Mouse (Mus musculus) kidney, adult 11 months (tissue): ENCODE measurements around the gene Trhr2.
"Not testable (repeated sequence)": the region's sequence is repeated elsewhere in the genome, so short reads cannot be mapped to it uniquely, and the experiment has no call there.

Experiments
- DNase-seq: peaks from one replicate; pipeline ENCODE4 v3.0.0; 2022

Gene Trhr2

DNA sequence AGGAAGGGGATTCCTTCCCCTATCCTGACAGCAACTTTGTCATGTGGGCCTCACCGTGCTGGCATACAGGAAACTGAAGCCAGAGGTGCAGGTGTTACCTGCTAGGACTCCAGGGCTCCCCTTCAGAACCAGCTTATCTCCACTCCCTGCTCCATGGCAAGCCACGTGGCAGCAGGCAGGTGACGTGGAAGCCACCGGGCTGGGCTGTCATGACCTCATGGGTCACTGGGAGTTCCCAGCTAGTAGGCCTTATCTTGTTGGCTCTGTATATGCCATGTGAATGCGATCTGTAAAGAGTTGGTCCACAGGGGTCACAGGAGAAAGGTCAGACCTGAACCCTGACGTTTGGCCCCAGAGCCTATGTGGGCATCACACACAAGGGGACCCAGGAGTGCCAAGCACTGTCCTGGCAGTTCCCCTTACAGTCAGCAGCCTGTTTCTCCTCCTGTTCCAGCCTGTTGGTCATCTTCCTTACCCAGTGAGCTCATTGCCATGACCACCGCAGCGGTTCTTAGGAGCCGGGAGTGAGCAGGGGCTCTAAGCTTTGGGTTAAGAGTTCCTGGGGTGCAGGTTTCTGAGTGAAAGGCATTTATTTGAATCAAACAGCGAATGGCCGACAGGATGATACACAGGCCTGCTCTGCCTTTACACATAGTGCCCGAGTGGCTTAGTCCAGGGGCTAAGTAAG is 30.0 kb downstream of the Trhr2 start:
- DNase-seq = no peak

DNA sequence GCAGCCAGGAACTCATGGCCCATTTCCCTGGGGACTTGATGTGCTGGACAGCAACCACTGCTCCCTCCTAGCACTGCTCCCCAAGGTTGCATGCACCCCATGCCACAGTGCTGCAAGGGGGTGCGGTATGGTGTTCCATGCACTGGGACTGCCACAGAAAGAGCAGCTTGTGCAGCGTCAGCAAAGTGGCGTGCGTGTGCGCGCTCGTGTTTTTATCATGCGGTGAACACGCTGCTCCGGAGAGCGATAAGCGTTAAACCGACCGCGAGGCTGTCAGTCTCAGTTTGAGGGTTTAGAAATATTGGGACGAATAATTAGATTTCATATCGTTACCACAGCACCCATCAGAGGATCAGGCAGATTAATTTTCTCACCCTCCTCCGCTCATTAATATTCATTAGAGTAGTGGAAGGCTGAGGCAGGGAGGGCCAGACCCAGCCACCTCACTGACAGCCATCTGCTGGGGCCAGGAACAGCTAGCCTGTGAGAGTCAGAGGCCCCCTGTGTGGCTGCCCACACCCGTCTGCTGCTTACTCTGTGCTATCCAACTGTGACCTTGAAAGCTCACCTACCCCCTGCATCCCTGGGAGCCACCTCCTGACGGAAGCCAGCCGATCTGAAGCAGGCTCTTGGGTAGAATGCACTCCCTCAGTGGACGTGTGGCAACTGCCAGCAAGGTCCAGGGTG is 30.9 kb downstream of the Trhr2 start:
- DNase-seq = no peak

DNA sequence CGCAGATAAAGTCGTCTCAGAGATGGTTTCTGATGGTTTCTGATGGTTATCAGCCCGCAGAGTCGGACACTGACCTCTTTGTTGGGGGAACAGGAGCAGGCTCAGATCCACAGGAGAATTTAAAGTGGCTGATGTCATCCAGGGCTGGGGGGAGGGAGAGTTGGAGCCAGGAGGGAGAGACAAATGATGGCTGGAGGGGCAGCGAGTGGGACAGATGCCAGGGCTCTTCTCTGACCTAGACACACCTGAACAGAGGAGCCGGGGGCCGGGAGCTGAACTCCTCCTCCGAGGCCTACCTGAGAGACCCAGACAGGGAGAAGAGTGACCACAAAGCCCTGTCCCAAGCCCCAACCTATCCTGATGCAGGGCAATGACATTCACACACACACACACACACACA is 31.5 kb downstream of the Trhr2 start:
- DNase-seq = no peak

DNA sequence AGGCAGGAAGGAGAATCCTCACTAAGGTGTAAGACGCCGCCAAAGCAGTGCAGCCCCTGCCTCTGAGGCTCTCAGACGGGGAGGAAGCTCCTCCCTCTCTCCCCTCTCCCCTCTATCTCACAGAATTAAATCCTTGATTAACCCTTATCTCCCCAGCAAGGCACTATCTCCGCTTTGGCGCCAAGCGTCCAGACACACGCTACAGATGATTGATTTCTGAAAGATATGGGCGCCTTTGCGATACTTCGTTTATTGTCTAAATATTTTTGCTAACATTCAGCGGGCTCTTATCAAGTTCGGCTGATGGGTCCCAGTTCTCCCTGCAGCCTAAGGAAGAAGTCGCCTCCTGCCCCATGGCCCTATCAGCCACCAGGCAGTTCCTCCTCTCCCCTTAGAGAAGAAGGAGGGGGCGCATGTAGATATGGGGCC is 34.4 kb downstream of the Trhr2 start:
- no peak for DNase-seq

DNA sequence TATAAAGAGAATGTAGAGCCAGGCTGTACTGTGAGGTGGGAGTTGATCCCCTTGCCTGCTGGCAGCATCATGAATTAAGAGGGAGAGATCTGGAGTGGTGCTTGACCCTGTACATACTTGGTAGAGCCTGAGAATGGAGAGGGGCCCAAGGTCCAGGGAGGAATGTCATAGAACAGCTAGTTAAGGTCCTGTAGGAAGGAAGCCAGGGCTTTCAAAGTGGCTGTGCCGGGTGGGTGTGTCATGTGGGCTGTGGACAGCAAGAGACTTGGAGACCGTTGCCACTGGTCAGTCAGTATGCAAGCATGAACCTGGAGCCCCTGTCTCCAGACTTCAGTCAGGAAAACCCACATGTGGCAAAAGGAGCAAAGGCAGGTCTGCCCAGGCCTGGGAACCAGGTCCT is 35.4 kb downstream of the Trhr2 start:
- no peak for DNase-seq

DNA sequence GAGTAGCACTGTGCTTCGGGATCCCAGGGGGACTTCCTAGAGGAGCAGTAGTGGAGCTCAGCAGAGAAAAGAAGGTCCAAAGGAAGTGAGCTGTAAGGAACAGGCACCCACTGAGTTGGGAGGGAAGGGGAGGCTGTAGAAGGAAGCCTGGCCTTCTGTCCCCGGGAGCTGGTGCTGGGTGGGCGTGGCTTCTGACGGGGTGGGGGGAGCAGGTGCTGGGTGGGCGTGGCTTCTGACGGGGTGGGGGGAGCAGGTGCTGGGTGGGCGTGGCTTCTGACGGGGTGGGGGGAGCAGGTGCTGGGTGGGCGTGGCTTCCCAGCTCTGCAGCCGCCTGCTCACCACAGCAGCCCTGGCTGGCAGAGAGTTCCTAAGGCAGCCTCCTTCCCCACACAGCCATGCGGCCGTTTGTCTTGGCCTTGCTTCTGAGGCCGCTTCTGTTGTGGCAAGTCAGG is 36.6 kb downstream of the Trhr2 start:
- not testable (repeated sequence) for DNase-seq

DNA sequence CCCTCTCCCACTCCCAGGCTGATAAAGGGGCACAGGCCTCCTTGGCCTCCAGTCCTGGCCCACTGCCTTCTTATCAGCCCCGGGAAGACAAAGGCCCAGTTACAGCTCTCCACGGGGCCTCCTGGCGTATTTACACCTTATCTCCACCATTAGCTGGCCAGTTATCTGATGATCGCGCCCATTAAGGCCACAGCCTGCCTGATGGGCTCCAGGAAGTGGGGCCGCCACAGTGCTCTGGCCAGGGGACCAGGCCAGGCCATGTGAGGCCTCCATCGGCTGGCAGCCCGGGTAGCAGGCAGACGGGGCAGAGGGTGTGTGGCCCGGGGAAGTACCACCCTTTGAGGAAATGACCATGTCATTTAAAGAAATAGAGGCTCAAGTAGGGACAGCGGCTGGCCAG is 37.8 kb downstream of the Trhr2 start:
- DNase-seq = no peak

DNA sequence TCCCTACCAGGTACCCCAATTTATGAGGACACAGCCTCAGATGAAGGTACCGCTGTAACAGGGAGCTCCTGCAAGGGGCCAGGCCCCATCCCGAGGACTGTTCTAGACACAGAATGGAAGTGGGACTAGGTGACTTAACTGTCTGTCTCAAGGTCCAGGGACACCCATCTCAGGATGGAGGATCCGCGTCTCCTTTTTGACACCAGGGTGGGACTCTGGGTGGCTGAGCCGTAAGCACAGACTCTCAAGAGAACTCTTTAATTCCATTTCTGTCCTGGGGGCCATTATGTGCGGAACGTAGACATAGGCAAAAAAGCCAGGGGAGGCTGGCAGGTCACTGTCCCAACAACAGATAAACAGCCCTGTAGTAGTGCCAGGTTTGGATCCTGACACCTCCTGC is 38.4 kb downstream of the Trhr2 start:
- no peak for DNase-seq

DNA sequence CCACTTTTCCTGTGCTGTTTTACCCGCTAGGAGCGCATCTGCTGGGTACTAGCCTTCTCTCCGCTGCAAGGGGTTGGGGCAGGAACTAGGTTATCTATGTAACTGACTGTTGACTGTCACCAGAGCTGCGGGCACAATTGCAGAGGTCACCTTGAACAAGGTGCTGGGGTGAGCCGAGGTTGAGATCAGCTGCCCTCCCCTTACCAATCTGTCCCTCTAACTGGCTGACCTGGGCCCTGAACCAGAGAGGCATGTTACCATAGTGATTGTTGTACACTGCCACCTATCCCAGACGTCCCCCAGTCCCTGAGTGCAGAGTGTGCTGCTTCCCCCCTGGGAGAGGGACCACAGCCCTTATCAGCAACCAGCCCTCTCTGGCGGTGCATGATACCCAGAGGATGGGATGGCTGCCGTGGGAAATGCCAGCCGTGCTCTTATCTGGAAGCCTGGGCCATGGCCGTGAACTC is 39.1 kb downstream of the Trhr2 start:
- no peak for DNase-seq

DNA sequence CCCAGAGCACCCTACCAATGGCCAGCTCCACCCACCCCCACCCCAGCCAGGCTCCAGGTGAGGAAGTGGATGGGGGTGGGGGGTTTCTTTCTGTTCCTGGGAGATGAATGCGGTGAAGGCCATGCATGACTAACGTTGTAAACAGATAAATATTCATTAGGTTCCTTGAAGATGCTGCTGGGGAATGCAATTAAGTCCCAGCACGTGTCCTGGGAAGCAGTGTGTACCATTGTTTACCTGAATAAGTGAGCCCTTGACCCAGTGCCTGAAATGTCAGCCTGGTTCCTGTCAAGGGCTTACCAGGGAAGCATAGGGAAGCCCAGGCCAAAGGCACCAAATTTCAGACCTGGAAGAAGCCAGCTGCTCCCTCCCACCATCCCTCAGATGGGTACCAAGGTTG is 40.0 kb downstream of the Trhr2 start:
- no peak for DNase-seq

DNA sequence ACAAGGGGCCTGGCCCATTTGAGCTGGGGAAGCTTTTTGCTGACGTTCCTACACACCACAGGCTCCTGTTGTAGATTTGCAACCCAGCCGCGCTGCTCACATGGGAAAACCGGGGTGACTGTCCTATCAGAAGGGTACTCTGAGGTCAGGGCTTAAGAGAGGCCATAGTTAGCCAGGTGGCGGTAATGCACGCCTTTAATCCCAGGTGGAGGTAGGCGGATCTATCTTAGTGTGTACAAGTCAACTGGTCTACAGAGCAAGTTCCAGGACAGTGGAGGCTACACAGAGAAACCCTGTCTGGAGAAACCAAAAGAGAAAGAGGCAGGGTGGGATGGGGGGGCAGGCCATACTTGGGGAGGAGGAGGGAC is 40.9 kb downstream of the Trhr2 start:
- no peak for DNase-seq

DNA sequence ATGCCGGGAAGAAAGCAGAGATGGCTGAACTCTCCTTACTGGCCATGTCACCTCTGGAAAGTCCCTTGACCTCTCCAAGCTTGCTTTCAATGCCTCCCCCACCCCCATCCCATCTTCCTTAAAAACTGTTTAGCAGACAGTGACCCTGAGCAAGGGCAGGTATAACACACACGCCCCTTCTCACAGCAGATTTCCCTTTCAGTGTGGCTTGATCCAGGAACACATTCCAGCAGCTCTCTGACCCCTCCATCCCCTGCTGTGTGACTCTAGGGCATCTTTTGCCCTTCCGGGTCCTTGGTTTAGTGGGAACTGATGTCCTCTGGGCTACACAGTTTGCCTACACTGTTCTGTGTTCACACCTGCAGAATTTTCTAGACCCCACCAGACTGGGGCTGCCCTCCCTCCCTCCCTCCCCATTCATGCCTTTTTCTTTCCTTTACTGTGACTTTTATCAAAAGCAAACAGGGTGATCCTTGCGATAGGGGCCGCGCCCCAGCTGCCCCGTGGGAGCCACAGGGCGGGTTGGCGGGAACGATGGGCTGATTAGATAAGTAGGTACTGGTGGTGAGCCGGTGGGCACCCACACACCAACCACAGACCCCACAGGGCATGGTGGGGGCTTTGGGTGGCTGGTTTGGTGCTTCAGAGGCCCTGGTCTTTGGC is 41.4 kb downstream of the Trhr2 start:
- no peak for DNase-seq

DNA sequence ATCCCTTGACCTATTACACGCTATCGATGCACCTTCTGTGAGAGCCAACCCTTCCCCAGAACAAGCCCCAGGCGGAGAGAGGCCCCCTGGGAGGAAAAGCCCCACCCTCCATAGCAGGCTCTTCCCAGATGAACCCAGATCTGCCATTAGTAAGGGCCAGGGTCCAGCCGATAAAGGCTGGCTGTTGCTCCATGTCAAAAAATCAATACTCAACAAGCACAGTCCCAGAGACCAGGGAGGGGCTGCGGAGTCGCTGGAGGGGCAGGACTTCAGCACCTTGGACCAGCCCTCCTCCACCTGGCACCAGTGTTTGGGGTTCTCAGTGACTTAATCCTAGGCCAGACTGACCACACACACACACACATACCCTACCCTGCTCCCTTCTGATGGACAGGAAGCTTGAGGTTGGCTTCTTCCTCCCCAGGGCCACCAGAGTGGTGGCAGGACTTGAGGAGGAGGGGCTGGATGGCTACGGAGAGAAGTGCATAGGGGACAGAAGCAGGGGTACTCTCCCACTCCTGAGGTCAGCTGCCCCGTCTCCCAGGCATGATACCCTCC is 42.5 kb downstream of the Trhr2 start:
- DNase-seq = no peak

DNA sequence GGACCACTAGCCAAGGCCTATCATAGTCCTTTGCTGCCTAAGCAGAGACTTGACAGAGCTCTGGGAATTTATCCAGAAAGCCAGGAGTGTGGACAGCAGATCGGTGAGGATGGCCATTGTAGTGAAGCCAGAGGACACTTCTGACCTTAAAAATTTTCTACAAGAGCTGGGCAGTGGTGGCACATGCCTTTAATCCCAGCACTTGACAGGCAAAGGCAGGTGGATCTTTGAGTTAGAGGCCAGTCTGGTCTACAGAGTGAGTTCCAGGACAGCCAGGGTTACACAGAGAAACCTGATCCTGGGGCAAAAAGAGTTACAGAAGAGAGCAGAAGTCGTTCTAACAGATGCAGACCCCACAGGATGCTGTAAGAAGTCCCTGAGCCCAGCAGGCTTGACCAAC is 44.1 kb downstream of the Trhr2 start:
- DNase-seq = no peak

DNA sequence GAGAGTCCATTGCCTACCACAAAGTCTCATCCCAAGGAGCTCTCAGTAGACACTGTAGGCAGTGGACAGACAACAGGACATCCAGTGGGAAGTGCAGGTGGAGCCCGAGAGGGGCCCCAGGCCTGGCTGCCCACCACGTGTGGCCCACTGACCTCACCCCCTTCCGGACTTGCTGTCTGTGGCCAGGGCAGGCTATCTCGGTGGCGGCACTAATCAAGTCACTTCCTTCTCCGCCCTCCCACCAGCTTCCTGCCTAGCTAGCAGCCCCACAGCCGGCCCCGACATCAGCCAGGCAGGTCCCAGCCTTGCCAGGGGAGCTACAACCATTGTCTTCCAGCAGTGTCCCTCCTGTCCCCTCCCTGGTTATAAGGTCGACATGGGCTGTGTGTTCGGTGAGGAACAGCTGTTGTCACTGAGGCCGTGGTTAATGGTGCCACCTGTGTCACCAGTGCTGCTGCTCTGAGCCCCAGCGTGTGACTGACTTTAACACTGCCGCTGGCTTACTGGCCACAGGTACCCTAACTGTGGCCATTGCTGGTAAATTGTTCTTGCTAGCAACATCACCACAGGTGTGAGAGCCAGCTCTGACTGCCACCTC is 45.5 kb downstream of the Trhr2 start:
- DNase-seq = peak; percentile 49

DNA sequence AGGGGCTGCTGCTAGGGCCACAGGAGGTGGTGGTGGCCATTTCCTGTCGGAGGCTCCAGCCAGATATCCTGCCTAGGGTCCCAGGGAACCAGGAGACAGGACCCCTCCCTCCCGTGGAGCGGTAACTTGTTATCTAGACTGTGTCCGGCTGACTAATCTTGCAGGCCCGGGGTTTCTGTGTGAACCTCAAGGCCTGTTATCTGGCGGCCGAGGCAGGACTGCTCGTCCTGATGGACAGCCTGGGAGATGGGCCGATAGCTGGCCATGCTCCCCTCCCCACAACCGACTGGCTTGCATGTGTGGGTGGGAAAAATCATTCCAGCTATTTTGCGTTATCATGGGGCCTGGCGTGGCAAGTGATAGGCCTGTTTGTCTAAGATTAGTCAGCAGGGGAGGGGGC is 47.2 kb downstream of the Trhr2 start:
- no peak for DNase-seq

DNA sequence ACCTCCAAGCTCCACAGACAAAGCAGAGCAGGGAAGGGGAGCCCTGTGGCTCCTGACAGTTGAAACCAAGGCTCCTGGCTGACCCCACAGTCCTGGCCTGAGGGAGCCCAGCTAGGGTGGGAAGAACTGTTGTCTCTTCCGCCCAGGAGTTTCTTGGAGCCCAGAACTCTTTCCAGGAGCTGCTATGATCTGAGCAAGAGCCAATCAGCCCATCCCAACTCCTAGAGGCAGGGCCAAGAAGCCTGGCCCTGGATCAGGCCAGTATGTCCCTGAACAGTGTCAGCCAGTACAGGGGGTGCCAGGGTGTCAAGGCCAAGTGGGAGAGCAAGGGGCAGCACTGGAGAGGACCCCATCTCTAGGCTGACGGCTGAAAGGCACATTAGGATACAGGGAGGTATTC is 48.0 kb downstream of the Trhr2 start:
- DNase-seq = no peak

DNA sequence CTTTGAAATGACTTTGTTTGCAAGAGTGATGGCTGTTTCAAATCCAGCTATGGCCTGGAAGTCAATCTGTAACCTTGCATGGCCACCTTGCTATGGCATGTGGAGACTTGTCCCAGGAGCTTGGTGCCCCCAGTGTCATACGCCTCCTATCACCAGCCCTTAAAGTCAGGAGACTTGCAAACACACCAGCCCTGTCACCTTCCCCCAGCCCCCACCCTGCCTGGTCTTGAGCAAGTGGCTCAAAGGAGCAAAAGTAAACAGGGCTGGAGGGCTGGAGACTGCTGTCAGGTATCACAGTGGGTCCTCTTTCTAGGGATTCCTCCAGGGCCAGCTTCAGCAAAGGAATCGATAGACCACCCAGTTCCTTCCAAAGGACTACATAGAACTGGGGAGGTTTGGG is 49.4 kb downstream of the Trhr2 start:
- no peak for DNase-seq

DNA sequence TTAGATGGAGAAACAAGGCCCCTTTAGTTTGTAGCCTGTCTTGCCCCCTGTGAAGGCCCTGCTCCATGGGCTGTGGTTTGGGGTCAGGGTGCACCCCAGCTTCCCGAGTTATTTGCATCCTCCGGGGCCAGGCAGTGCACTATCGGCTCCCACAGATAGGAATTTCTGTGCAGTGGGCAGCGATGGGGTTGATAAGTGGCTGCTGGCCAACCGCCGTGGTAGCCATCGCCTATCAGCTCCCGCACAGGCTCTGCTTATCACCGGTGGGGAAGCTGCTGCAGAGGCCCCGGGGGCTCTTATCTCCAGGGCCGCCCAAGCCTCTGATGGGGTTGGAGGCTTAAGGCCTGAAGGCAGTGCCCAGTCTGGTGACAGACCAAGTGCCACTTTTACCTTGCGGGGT is 51.3 kb downstream of the Trhr2 start:
- no peak for DNase-seq

DNA sequence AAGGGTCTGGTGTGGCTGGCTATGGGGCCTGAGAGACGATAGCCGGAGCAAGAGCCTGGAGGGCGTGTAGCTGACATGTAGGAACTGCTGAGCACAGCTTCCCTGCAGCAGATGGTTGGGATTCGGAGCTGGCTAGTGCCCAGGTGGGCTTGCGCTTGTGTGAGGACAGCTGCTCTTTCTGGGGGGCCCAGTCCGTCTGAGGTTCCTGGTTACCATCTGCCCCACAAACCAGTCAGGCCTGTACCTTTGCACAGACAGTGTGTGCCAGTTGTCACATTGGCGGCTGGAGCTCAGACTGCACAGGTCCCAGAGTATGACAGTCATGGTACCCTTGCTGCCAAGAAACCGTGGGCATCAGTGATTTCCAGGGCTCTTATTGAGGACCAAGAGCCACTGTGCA is 52.7 kb downstream of the Trhr2 start:
- no peak for DNase-seq
